Mouse (Mus musculus): ENCODE data around the gene Gm20916. TPM values are rescaled to one million over a fixed set of nuclear protein-coding genes. Genes with fewer than 3 reads are reported as not detected.
"Not testable (repeated sequence)": the region's sequence is repeated elsewhere in the genome, so short reads cannot be mapped to it uniquely, and the experiment has no call there.

Gm20916 gene
- polyA plus RNA-seq (2012; rRNA removed) (not detected in 2 replicates), polyA plus RNA-seq (2014; fragmentation: Nextera tagmentation; extraction: Ambion mirVana) (not detected in 2 replicates)

GRCm38 (mm10) chrY:79319265-79319664 lies at the start of gene Gm20916:
TSS of gene Gm20916 (plus strand) at chrY:79319565.
- H3K36me3 ChIP-seq (ENCODE audit: control insufficient read depth, insufficient read depth, low read length); H3K4me2 ChIP-seq (replicated peaks; ENCODE audit: low read depth, low read length, severe bottlenecking); H3K27me3 ChIP-seq (ENCODE audit: control insufficient read depth, insufficient read depth, low read length); H3K4me3 ChIP-seq (replicated peaks; ENCODE audit: low read length); ATAC-seq (ENCODE audit: low FRiP score, low read depth); H3K9me3 ChIP-seq (ENCODE audit: control insufficient read depth, low read length); H3K27ac ChIP-seq (replicated peaks; ENCODE audit: low read depth, low read length); DNase-seq (ENCODE audit: low spot score); H3K9ac ChIP-seq (ENCODE audit: low read depth, low read length, severe bottlenecking); H3K4me1 ChIP-seq (ENCODE audit: control insufficient read depth, insufficient read depth, low read length): not testable (repeated sequence)
- WGBS, result no CpG with 5 or more reads among the region's 6 CpGs

Other genes with a start within 250 kb of the Gm20916 start
- gene Gm20917, start 168.4 kb upstream of the Gm20916 start, polyA plus RNA-seq (2012; rRNA removed), result not detected in 2 replicates
- gene Gm20917, start 168.4 kb upstream of the Gm20916 start, polyA plus RNA-seq (2014; fragmentation: Nextera tagmentation; extraction: Ambion mirVana), result not detected in 2 replicates

Measured in limb, embryonic 14.5 days (tissue).